Mouse (Mus musculus) kidney, adult 11 months (tissue): Measurements from ENCODE around the gene Rrp12.
"Not testable (repeated sequence)": the region's sequence is repeated elsewhere in the genome, so short reads cannot be mapped to it uniquely, and the experiment has no call there.

Experiments
- DNase-seq: peaks from one replicate; pipeline ENCODE4 v3.0.0; 2022

Gene Rrp12

GRCm38 (mm10) chr19:41895460-41896318 is at the start of gene Rrp12:
Gene Rrp12 (minus strand): TSS chr19:41896173.
- DNase-seq = peak; percentile 81

- DNase-seq = no peak
Observed at GRCm38 (mm10) chr19:41943841-41944240, 47.9 kb upstream of the Rrp12 start.

- no peak for DNase-seq
Observed at GRCm38 (mm10) chr19:41938539-41938938, 42.6 kb upstream of the Rrp12 start.

- DNase-seq = no peak
Observed at GRCm38 (mm10) chr19:41935921-41936320, 39.9 kb upstream of the Rrp12 start.

- DNase-seq = no peak
Observed at GRCm38 (mm10) chr19:41934124-41934523, 38.2 kb upstream of the Rrp12 start.

GRCm38 (mm10) chr19:41933179-41934086 is 37.5 kb upstream of the Rrp12 start, which contains the start of the genes Exosc1 and Zdhhc16:
Gene Exosc1 (minus strand): TSS chr19:41933423.
Gene Zdhhc16 (plus strand): TSS chr19:41933480.
- peak; percentile 99 for DNase-seq

- no peak for DNase-seq
Observed at GRCm38 (mm10) chr19:41932686-41933085, 36.7 kb upstream of the Rrp12 start.

- no peak for DNase-seq
Observed at GRCm38 (mm10) chr19:41920412-41921067, 24.6 kb upstream of the Rrp12 start.

GRCm38 (mm10) chr19:41919471-41919870 is 23.5 kb upstream of the Rrp12 start:
- no peak for DNase-seq

GRCm38 (mm10) chr19:41916853-41917252 is 20.9 kb upstream of the Rrp12 start:
- no peak for DNase-seq

- DNase-seq = no peak
Observed at GRCm38 (mm10) chr19:41915294-41915693, 19.3 kb upstream of the Rrp12 start.

GRCm38 (mm10) chr19:41914592-41914882 is 18.6 kb upstream of the Rrp12 start:
- not testable (repeated sequence) for DNase-seq

- no peak for DNase-seq
Observed at GRCm38 (mm10) chr19:41913774-41914591, 18.0 kb upstream of the Rrp12 start.

GRCm38 (mm10) chr19:41912121-41913080 is 16.4 kb upstream of the Rrp12 start:
- peak; percentile 52 for DNase-seq

- peak; percentile 94 for DNase-seq
Observed at GRCm38 (mm10) chr19:41911178-41912073, 15.5 kb upstream of the Rrp12 start, which contains the start of gene Pgam1. Gene Pgam1 (plus strand): TSS chr19:41911923.

GRCm38 (mm10) chr19:41910396-41910795 is 14.4 kb upstream of the Rrp12 start:
- DNase-seq = no peak

- DNase-seq = no peak
Observed at GRCm38 (mm10) chr19:41908736-41909135, 12.8 kb upstream of the Rrp12 start.

- peak; percentile 28 for DNase-seq
Observed at GRCm38 (mm10) chr19:41907079-41907760, 11.2 kb upstream of the Rrp12 start.
